Mouse (Mus musculus) liver, embryonic 14.5 days (tissue): ENCODE data around the gene Prkar2a. TPM values are rescaled to one million over a fixed set of nuclear protein-coding genes. Genes with fewer than 3 reads are reported as not detected.
A peak's percentile ranks its signal among the peaks of the same experiment; 100 is the strongest.
"Not testable (repeated sequence)": the region's sequence is repeated elsewhere in the genome, so short reads cannot be mapped to it uniquely, and the experiment has no call there.

ENCODE experiments used
- ATAC-seq: fragments of 200-750 bp; cut with Nextera tagmentation; 2 replicates; pipeline ENCODE4 v1.8.0; 2017; ENCODE audit warnings: moderate number of reproducible peaks, mild to moderate bottlenecking, moderate library complexity; ENCODE audit not compliant: insufficient read depth
- DNase-seq, 3 experiments: peaks; one replicate each; pipeline ENCODE4 v3.0.0-alpha.2; 2012 to 2013; ENCODE audit warnings: low read depth in 3 of 3, low spot score in 3 of 3
- H3K27ac ChIP-seq: fragments of 300-500 bp; sonication (generic); 2 replicates; pipeline ENCODE4 v1.5.1; 2014; ENCODE audit warnings: moderate library complexity, mild to moderate bottlenecking, control low read depth, inconsistent platforms
- H3K27me3 ChIP-seq: fragments of 300-500 bp; sonication (generic); 2 replicates; pipeline ENCODE4 v1.6.1; 2014; ENCODE audit warnings: mild to moderate bottlenecking, low read length, moderate library complexity; ENCODE audit not compliant: control insufficient read depth, insufficient read depth
- H3K36me3 ChIP-seq: fragments of 300-500 bp; sonication (generic); replicated peaks from 2 replicates; pipeline ENCODE4 v1.6.1; 2014; ENCODE audit warnings: low read depth; ENCODE audit not compliant: control insufficient read depth, insufficient read depth
- H3K4me1 ChIP-seq, 2 experiments: fragments of 200-500 bp in 1 of 2; fragments of 300-500 bp in 1 of 2; sonication (generic) in 1 of 2; replicated peaks; 2 replicates each; pipeline ENCODE4 v1.6.1; 2012 to 2014; ENCODE audit warnings: antibody characterized with exemption in 1 of 2, inconsistent platforms in 1 of 2, low read length in 1 of 2; ENCODE audit not compliant: control insufficient read depth in 2 of 2, insufficient read depth in 2 of 2
- H3K4me2 ChIP-seq: fragments of 300-500 bp; sonication (generic); 2 replicates; pipeline ENCODE4 v1.6.1; 2014; ENCODE audit warnings: low read depth, mild to moderate bottlenecking, control low read depth, moderate library complexity
- H3K4me3 ChIP-seq, 2 experiments: fragments of 200-500 bp in 1 of 2; fragments of 300-500 bp in 1 of 2; sonication (generic) in 1 of 2; 2 replicates each; pipeline ENCODE4 v1.5.1; 2012 to 2014; ENCODE audit warnings: low read depth in 2 of 2, low read length in 2 of 2, mild to moderate bottlenecking in 2 of 2, control low read depth in 1 of 2, inconsistent platforms in 1 of 2, moderate library complexity in 1 of 2; ENCODE audit not compliant: insufficient read depth in 1 of 2
- H3K9ac ChIP-seq: fragments of 300-500 bp; sonication (generic); replicated peaks from 2 replicates; pipeline ENCODE4 v1.6.1; 2014; ENCODE audit warnings: mild to moderate bottlenecking, control low read depth, moderate library complexity
- H3K9me3 ChIP-seq: fragments of 300-500 bp; sonication (generic); 2 replicates; pipeline ENCODE4 v1.6.1; 2016; ENCODE audit warnings: low read length, mixed read lengths; ENCODE audit not compliant: control insufficient read depth
- CTCF ChIP-seq: IDR thresholded peaks from 2 replicates; pipeline ENCODE4 v1.5.1; 2016; ENCODE audit warnings: antibody characterized with exemption, low read depth, control low read depth
- EP300 ChIP-seq: IDR thresholded peaks from 2 replicates; pipeline ENCODE4 v1.6.1; 2016; ENCODE audit warnings: antibody characterized with exemption, low read depth
- WGBS: fragments of 180-500 bp; shearing (Covaris S2); extraction: QIAGEN DNeasy Blood & Tissue Kit; methylation state at CpG from one replicate; pipeline ENCODE4 v1.1.7; 2014; ENCODE audit not compliant: insufficient replicate concordance; 5-methylcytosine and 5-hydroxymethylcytosine counted together
- polyA plus RNA-seq, 2 experiments: library from polyadenylated mRNA; depleted of rRNA in 1 of 2; stranded (reverse) in 1 of 2; unstranded in 1 of 2; fragments of >200 nt; fragmentation: Nextera tagmentation in 1 of 2; extraction: Ambion mirVana in 1 of 2; gene quantifications; 2 replicates each; pipeline versions ENCODE4 v1.2.1 to v1.2.3; 2012 to 2014

Gene Prkar2a
- polyA plus RNA-seq, 2 experiments, result 6.4 to 9.9 TPM

GRCm38 (mm10) chr9:108649561-108650440, 39.3 kb upstream of the Prkar2a start:
- Histone ChIP-seq H3K4me2 (peak overlapping the region; percentile 73), H3K4me1 (peaks cover 13 to 15% of the 10 kb centered on the region in 2 experiments), H3K9me3 (no peaks in the 10 kb centered on the region), H3K27ac (peak overlapping the region; percentile 54), H3K27me3 (no peaks in the 10 kb centered on the region), H3K9ac (peak overlapping the region; percentile 73), H3K36me3 (0 out of 2 replicates have a peak, but pooled peaks cover 2% of the 10 kb centered on the region), H3K4me3 (peak overlapping the region; percentile 75 to 89)
- TF ChIP-seq CTCF (no peak), EP300 (no peak)
- 12% methylated on average over 29 of the region's 29 CpGs for WGBS
- ATAC-seq (peak; percentile 6; the same call in 1 of the 2 replicates), DNase-seq (no peak)

- Histone ChIP-seq H3K4me1 (peaks cover 11 to 12% of the 10 kb centered on the region in 2 experiments; a peak in 3 of 4 replicates), H3K27me3 (no peaks in the 10 kb centered on the region), H3K36me3 (no peaks in the 10 kb centered on the region), H3K4me3 (no peak overlapping the region), H3K27ac (no peak overlapping the region), H3K9me3 (no peaks in the 10 kb centered on the region), H3K9ac (no peak overlapping the region), H3K4me2 (peak overlapping the region; percentile 2; the same call in 1 of the 2 replicates)
- TF ChIP-seq EP300 (no peak), CTCF (no peak)
- DNase-seq (peak in 2 of 3 experiments; percentile 36 to 49), ATAC-seq (no peak)
- 63% methylated on average over 10 of the region's 10 CpGs for WGBS
Observed at GRCm38 (mm10) chr9:108654566-108655464, 34.3 kb upstream of the Prkar2a start.

- not testable (repeated sequence) for H3K9me3 ChIP-seq, H3K27me3 ChIP-seq, H3K9ac ChIP-seq, H3K4me3 ChIP-seq, H3K4me2 ChIP-seq, DNase-seq, ATAC-seq, H3K27ac ChIP-seq, H3K4me1 ChIP-seq, H3K36me3 ChIP-seq
- WGBS, result 43% methylated on average over 7 of the region's 7 CpGs
Observed at GRCm38 (mm10) chr9:108655865-108656264, 33.2 kb upstream of the Prkar2a start.

- Histone ChIP-seq H3K4me2 (peak within 1 kb of the TSS; percentile 76), H3K27ac (no peak within 1 kb of the TSS), H3K4me1 (peaks cover 6 to 9% of the 10 kb centered on the region in 2 experiments; a peak in 3 of 4 replicates), H3K9me3 (no peaks in the 10 kb centered on the region), H3K9ac (peak within 1 kb of the TSS; percentile 63), H3K27me3 (no peaks in the 10 kb centered on the region), H3K4me3 (peak within 1 kb of the TSS; percentile 72 to 76), H3K36me3 (no peaks in the 10 kb centered on the region)
- TF ChIP-seq CTCF (no peak), EP300 (no peak)
- peak; percentile 85 to 86 (median 85) for DNase-seq
- ATAC-seq, result peak; percentile 95
- 2% methylated on average over 34 of the region's 37 CpGs for WGBS
Observed at GRCm38 (mm10) chr9:108661677-108662612, 27.2 kb upstream of the Prkar2a start, which contains the start of gene Slc25a20. Gene Slc25a20 (plus strand): TSS chr9:108662088.
